Mouse (Mus musculus) forebrain, postnatal 0 days (tissue): Measurements from ENCODE around the gene Olfr1420. TPM values are rescaled to one million over a fixed set of nuclear protein-coding genes. Genes with fewer than 3 reads are reported as not detected.

ENCODE experiments used
- ATAC-seq: fragments of 200-750 bp; cut with Nextera tagmentation; 2 replicates; pipeline ENCODE4 v1.8.0; 2017; ENCODE audit warnings: mild to moderate bottlenecking, moderate library complexity
- DNase-seq: peaks from one replicate; pipeline ENCODE4 v3.0.0-alpha.2; 2015
- H3K27ac ChIP-seq: fragments of 300-500 bp; sonication (generic); 2 replicates; pipeline ENCODE4 v1.5.1; 2014; ENCODE audit warnings: low read depth, mild to moderate bottlenecking, antibody characterized with exemption, low read length, moderate library complexity, mixed read lengths
- H3K27me3 ChIP-seq: fragments of 300-500 bp; sonication (generic); 2 replicates; pipeline ENCODE4 v1.6.1; 2014; ENCODE audit warnings: mild to moderate bottlenecking, low read length, mixed read lengths; ENCODE audit not compliant: insufficient read depth
- H3K36me3 ChIP-seq: fragments of 300-500 bp; sonication (generic); 2 replicates; pipeline ENCODE4 v1.6.1; 2014; ENCODE audit warnings: mild to moderate bottlenecking, moderate library complexity; ENCODE audit not compliant: insufficient read depth
- H3K4me1 ChIP-seq: fragments of 300-500 bp; sonication (generic); 2 replicates; pipeline ENCODE4 v1.6.1; 2014; ENCODE audit warnings: antibody characterized with exemption; ENCODE audit not compliant: insufficient read depth
- H3K4me2 ChIP-seq: fragments of 300-500 bp; sonication (generic); 2 replicates; pipeline ENCODE4 v1.6.1; 2014; ENCODE audit warnings: low read depth, mild to moderate bottlenecking, moderate library complexity
- H3K4me3 ChIP-seq: fragments of 300-500 bp; sonication (generic); 2 replicates; pipeline ENCODE4 v1.5.1; 2014; ENCODE audit warnings: low read depth, low read length, mixed read lengths
- H3K9ac ChIP-seq: fragments of 300-500 bp; sonication (generic); 2 replicates; pipeline ENCODE4 v1.6.1; 2014; ENCODE audit warnings: mild to moderate bottlenecking
- H3K9me3 ChIP-seq: fragments of 300-500 bp; sonication (generic); 2 replicates; pipeline ENCODE4 v1.6.1; 2016; ENCODE audit warnings: low read length
- CTCF ChIP-seq: sonication (generic); IDR thresholded peaks from 2 replicates; pipeline ENCODE4 v1.5.1; 2016; ENCODE audit warnings: antibody characterized with exemption, control low read depth, low read depth
- WGBS: fragments of 180-500 bp; shearing (Covaris S2); extraction: QIAGEN DNeasy Blood & Tissue Kit; methylation state at CpG from one replicate; pipeline ENCODE4 v1.1.7; 2014; 5-methylcytosine and 5-hydroxymethylcytosine counted together
- polyA plus RNA-seq: library from polyadenylated mRNA; unstranded; fragments of >200 nt; fragmentation: Nextera tagmentation; extraction: Ambion mirVana; gene quantifications from 2 replicates; pipeline ENCODE4 v1.2.1, GENCODE M21; 2015
- total RNA-seq: library from RNA; depleted of rRNA; stranded (reverse); fragments of >200 nt; gene quantifications from 2 replicates; pipeline ENCODE4 v1.2.3, GENCODE M21; 2014; rRNA removed

The Olfr1420 gene
- not detected in 2 replicates for total RNA-seq
- polyA plus RNA-seq, result not detected in 2 replicates

- no peak within 1 kb of the TSS for H3K27ac ChIP-seq
- no peaks in the 10 kb centered on the region for H3K27me3 ChIP-seq
- H3K9me3 ChIP-seq, result no peaks in the 10 kb centered on the region
- H3K4me1 ChIP-seq, result no peaks in the 10 kb centered on the region
- WGBS, result 49% methylated on average over 1 of the region's 1 CpGs
- H3K36me3 ChIP-seq, result no peaks in the 10 kb centered on the region
- H3K9ac ChIP-seq, result no peak within 1 kb of the TSS
- TF ChIP-seq CTCF, result no peak
- no peak within 1 kb of the TSS for H3K4me2 ChIP-seq
- ATAC-seq (no peak), DNase-seq (no peak)
- H3K4me3 ChIP-seq, result no peak within 1 kb of the TSS
Observed at GRCm38 (mm10) chr19:11886265-11886664, at the start of gene Olfr1420. Gene Olfr1420, plus strand, starts transcription at chr19:11886565.

GRCm38 (mm10) chr19:11839119-11839518, 47.2 kb upstream of the Olfr1420 start, which contains the start of gene Olfr1417:
Gene Olfr1417, minus strand, starts transcription at chr19:11839219.
- no peaks in the 10 kb centered on the region for H3K9me3 ChIP-seq
- no peak for ATAC-seq
- no peaks in the 10 kb centered on the region for H3K27me3 ChIP-seq
- DNase-seq, result no peak
- 86% methylated on average over 4 of the region's 4 CpGs for WGBS
- no peak within 1 kb of the TSS for H3K4me3 ChIP-seq
- no peak within 1 kb of the TSS for H3K4me2 ChIP-seq
- no peak for TF ChIP-seq CTCF
- no peaks in the 10 kb centered on the region for H3K36me3 ChIP-seq
- H3K4me1 ChIP-seq, result no peaks in the 10 kb centered on the region
- H3K9ac ChIP-seq, result no peak within 1 kb of the TSS
- no peak within 1 kb of the TSS for H3K27ac ChIP-seq

GRCm38 (mm10) chr19:11846333-11846732, 40.0 kb upstream of the Olfr1420 start:
- Histone ChIP-seq H3K4me1 (no peaks in the 10 kb centered on the region), H3K27me3 (no peaks in the 10 kb centered on the region), H3K36me3 (no peaks in the 10 kb centered on the region), H3K4me3 (no peak overlapping the region), H3K4me2 (no peak overlapping the region), H3K9me3 (no peaks in the 10 kb centered on the region), H3K9ac (no peak overlapping the region), H3K27ac (no peak overlapping the region)
- no peak for ATAC-seq
- TF ChIP-seq CTCF, result no peak
- DNase-seq, result no peak
- WGBS, result 83% methylated on average over 4 of the region's 4 CpGs

- ATAC-seq (no peak), DNase-seq (no peak)
- H3K4me2 ChIP-seq, result no peak overlapping the region
- H3K4me3 ChIP-seq, result no peak overlapping the region
- 61% methylated on average over 4 of the region's 4 CpGs for WGBS
- no peaks in the 10 kb centered on the region for H3K4me1 ChIP-seq
- no peaks in the 10 kb centered on the region for H3K36me3 ChIP-seq
- no peaks in the 10 kb centered on the region for H3K9me3 ChIP-seq
- no peak for TF ChIP-seq CTCF
- no peak overlapping the region for H3K9ac ChIP-seq
- no peak overlapping the region for H3K27ac ChIP-seq
- no peaks in the 10 kb centered on the region for H3K27me3 ChIP-seq
Observed at GRCm38 (mm10) chr19:11852652-11853051, 33.7 kb upstream of the Olfr1420 start.

GRCm38 (mm10) chr19:11854821-11855220, 31.5 kb upstream of the Olfr1420 start:
- Histone ChIP-seq H3K4me2 (no peak overlapping the region), H3K27ac (no peak overlapping the region), H3K36me3 (no peaks in the 10 kb centered on the region), H3K9me3 (no peaks in the 10 kb centered on the region), H3K9ac (no peak overlapping the region), H3K4me1 (no peaks in the 10 kb centered on the region), H3K4me3 (no peak overlapping the region), H3K27me3 (no peaks in the 10 kb centered on the region)
- no peak for DNase-seq
- ATAC-seq, result no peak
- WGBS, result 88% methylated on average over 2 of the region's 2 CpGs
- TF ChIP-seq CTCF, result no peak

- no peaks in the 10 kb centered on the region for H3K27me3 ChIP-seq
- TF ChIP-seq CTCF, result no peak
- no peaks in the 10 kb centered on the region for H3K9me3 ChIP-seq
- H3K4me2 ChIP-seq, result no peak overlapping the region
- no peaks in the 10 kb centered on the region for H3K36me3 ChIP-seq
- 78% methylated on average over 6 of the region's 6 CpGs for WGBS
- H3K9ac ChIP-seq, result no peak overlapping the region
- H3K4me1 ChIP-seq, result no peaks in the 10 kb centered on the region
- H3K4me3 ChIP-seq, result no peak overlapping the region
- no peak overlapping the region for H3K27ac ChIP-seq
- DNase-seq, result no peak
- ATAC-seq, result no peak
Observed at GRCm38 (mm10) chr19:11856506-11856905, 29.9 kb upstream of the Olfr1420 start.

- Histone ChIP-seq H3K9me3 (no peaks in the 10 kb centered on the region), H3K36me3 (no peaks in the 10 kb centered on the region), H3K4me1 (no peaks in the 10 kb centered on the region), H3K4me2 (no peak within 1 kb of the TSS), H3K27ac (no peak within 1 kb of the TSS), H3K4me3 (no peak within 1 kb of the TSS), H3K9ac (no peak within 1 kb of the TSS), H3K27me3 (no peaks in the 10 kb centered on the region)
- ATAC-seq, result no peak
- TF ChIP-seq CTCF, result no peak
- WGBS, result 100% methylated on average over 1 of the region's 1 CpGs
- DNase-seq, result no peak
Observed at GRCm38 (mm10) chr19:11860966-11861365, 25.4 kb upstream of the Olfr1420 start, which contains the start of gene Olfr1418. Gene Olfr1418, minus strand, starts transcription at chr19:11861066.

GRCm38 (mm10) chr19:11867837-11868236, 18.5 kb upstream of the Olfr1420 start:
- no peaks in the 10 kb centered on the region for H3K9me3 ChIP-seq
- ATAC-seq (no peak), DNase-seq (no peak)
- no peak for TF ChIP-seq CTCF
- no peaks in the 10 kb centered on the region for H3K27me3 ChIP-seq
- H3K4me1 ChIP-seq, result no peaks in the 10 kb centered on the region
- no peak overlapping the region for H3K4me2 ChIP-seq
- no peak overlapping the region for H3K4me3 ChIP-seq
- no peak overlapping the region for H3K27ac ChIP-seq
- WGBS, result 83% methylated on average over 2 of the region's 2 CpGs
- H3K36me3 ChIP-seq, result no peaks in the 10 kb centered on the region
- H3K9ac ChIP-seq, result no peak overlapping the region
